Mouse (Mus musculus): ENCODE results near the gene BC049352. TPM values are rescaled to one million over a fixed set of nuclear protein-coding genes. Genes with fewer than 3 reads are reported as not detected.

The BC049352 gene
- under 1 TPM; 0.55 to 0.66 TPM for total RNA-seq (2021)
- long read RNA-seq, experiment 1, result 0 reads
- long read RNA-seq, experiment 2, result 0 reads

- intact Hi-C loops (cut with DNase I), result no loop called here
- DNase-seq (ENCODE audit: low spot score in 2 of 2), result peak; percentile 34 to 42
Observed at GRCm38 (mm10) chr9:45181770-45182169, at the start of gene BC049352. Gene BC049352 (plus strand): TSS chr9:45182007.

GRCm38 (mm10) chr9:45133484-45134310 is 48.1 kb upstream of the BC049352 start:
- intact Hi-C loops (cut with DNase I), result no loop called here
- DNase-seq (ENCODE audit: low spot score in 2 of 2), result peak in 1 of 2 experiments; percentile 37

- DNase-seq (ENCODE audit: low spot score in 2 of 2), result no peak
- intact Hi-C loops (cut with DNase I), result no loop called here
Observed at GRCm38 (mm10) chr9:45136442-45137169, 45.2 kb upstream of the BC049352 start.

GRCm38 (mm10) chr9:45138191-45139032 is 43.4 kb upstream of the BC049352 start, which contains the start of gene Scn4b:
Gene Scn4b (plus strand): TSS chr9:45138395.
- intact Hi-C loops (cut with DNase I), result no loop called here
- peak in 1 of 2 experiments; percentile 34 for DNase-seq (ENCODE audit: low spot score in 2 of 2)

GRCm38 (mm10) chr9:45139082-45139481 is 42.7 kb upstream of the BC049352 start:
- intact Hi-C loops (cut with DNase I), result no loop called here
- DNase-seq (ENCODE audit: low spot score in 2 of 2), result no peak

- intact Hi-C loops (cut with DNase I), result loop anchor here (10.0 kb wide), 1 partner anchor 486 kb away; no protein-coding TSS in a partner anchor
- no peak for DNase-seq (ENCODE audit: low spot score in 2 of 2)
Observed at GRCm38 (mm10) chr9:45140945-45141344, 40.9 kb upstream of the BC049352 start.

- intact Hi-C loops (cut with DNase I), result loop anchor here (10.0 kb wide), 1 partner anchor 488 kb away; no protein-coding TSS in a partner anchor
- no peak for DNase-seq (ENCODE audit: low spot score in 2 of 2)
Observed at GRCm38 (mm10) chr9:45142686-45143085, 39.1 kb upstream of the BC049352 start.

GRCm38 (mm10) chr9:45145533-45146266 is 36.1 kb upstream of the BC049352 start:
- intact Hi-C loops (cut with DNase I), result loop anchor here (2.0 to 10.0 kb wide), 3 partner anchors 123 to 491 kb away; partner anchors contain the start of gene Ube4a
- peak; percentile 22 to 36 for DNase-seq (ENCODE audit: low spot score in 2 of 2)

- intact Hi-C loops (cut with DNase I), result loop anchor here (2.0 to 10.0 kb wide), 3 partner anchors 123 to 491 kb away; partner anchors contain the start of gene Ube4a
Observed at GRCm38 (mm10) chr9:45146267-45146597, 35.6 kb upstream of the BC049352 start.

GRCm38 (mm10) chr9:45150933-45151332 is 30.9 kb upstream of the BC049352 start:
- DNase-seq (ENCODE audit: low spot score in 2 of 2), result no peak
- intact Hi-C loops (cut with DNase I), result no loop called here

More at GRCm38 (mm10) chr9:45146267-45146597, 35.6 kb upstream of the BC049352 start:
- DNase-seq (ENCODE audit: low spot score in 2 of 2), result peak; percentile 81 to 86

GRCm38 (mm10) chr9:45153361-45153760 is 28.4 kb upstream of the BC049352 start:
- DNase-seq (ENCODE audit: low spot score in 2 of 2), result no peak
- intact Hi-C loops (cut with DNase I), result no loop called here

- intact Hi-C loops (cut with DNase I), result no loop called here
- no peak for DNase-seq (ENCODE audit: low spot score in 2 of 2)
Observed at GRCm38 (mm10) chr9:45167903-45168302, 13.9 kb upstream of the BC049352 start.

- DNase-seq (ENCODE audit: low spot score in 2 of 2), result peak; percentile 42 to 60
- intact Hi-C loops (cut with DNase I), result no loop called here
Observed at GRCm38 (mm10) chr9:45170150-45170549, 11.7 kb upstream of the BC049352 start.

GRCm38 (mm10) chr9:45171073-45171610 is 10.7 kb upstream of the BC049352 start:
- intact Hi-C loops (cut with DNase I), result no loop called here

GRCm38 (mm10) chr9:45173475-45173874 is 8.3 kb upstream of the BC049352 start:
- intact Hi-C loops (cut with DNase I), result no loop called here
- DNase-seq (ENCODE audit: low spot score in 2 of 2), result no peak

More at GRCm38 (mm10) chr9:45171073-45171610, 10.7 kb upstream of the BC049352 start:
- no peak for DNase-seq (ENCODE audit: low spot score in 2 of 2)

GRCm38 (mm10) chr9:45179282-45179681 is 2.5 kb upstream of the BC049352 start:
- intact Hi-C loops (cut with DNase I), result no loop called here
- no peak for DNase-seq (ENCODE audit: low spot score in 2 of 2)

GRCm38 (mm10) chr9:45182521-45182920 is 714 bp downstream of the BC049352 start:
- intact Hi-C loops (cut with DNase I), result no loop called here

GRCm38 (mm10) chr9:45183266-45183665 is 1.5 kb downstream of the BC049352 start:
- DNase-seq (ENCODE audit: low spot score in 2 of 2), result no peak
- intact Hi-C loops (cut with DNase I), result no loop called here

More at GRCm38 (mm10) chr9:45182521-45182920, 714 bp downstream of the BC049352 start:
- DNase-seq (ENCODE audit: low spot score in 2 of 2), result no peak

All from left cerebral cortex, postnatal 14 days (tissue).